Mouse (Mus musculus) thymus, adult 2 months (tissue): ENCODE measurements around the gene Fbxl15.
A peak's percentile ranks its signal among the peaks of the same experiment; 100 is the strongest.

Experiments used
- CTCF ChIP-seq: fragments of 200-500 bp; IDR thresholded peaks from 2 replicates; pipeline ENCODE4 v1.5.1; 2012; ENCODE audit warnings: mild to moderate bottlenecking, control low read depth, low read length, moderate library complexity, borderline replicate concordance; ENCODE audit not compliant: control insufficient read depth, poor library complexity, insufficient read depth; ENCODE audit errors: extremely low read depth
- POLR2A ChIP-seq: fragments of 200-500 bp; IDR thresholded peaks from 2 replicates; pipeline ENCODE4 v1.6.1; 2012; ENCODE audit warnings: mild to moderate bottlenecking, low read length, control low read depth, moderate library complexity; ENCODE audit not compliant: control insufficient read depth, poor library complexity, insufficient read depth; ENCODE audit errors: extremely low read depth

GRCm38 (mm10) chr19:46329951-46330350 is 2.0 kb downstream of the Fbxl15 start:
- TF ChIP-seq POLR2A (no peak), CTCF (peak; percentile 78; the same call in 1 of the 2 replicates)
